Mouse (Mus musculus) cerebellum, adult 2 months (tissue): ENCODE measurements at regions not wholly inside any gene's neighbourhood (a gene's known extent, or its start where the extent isn't known, plus 50 kb on each side); places are given as distances from the start of the nearest gene placed in this dataset.

Source experiments
- DNase-seq, 2 experiments: peaks; one replicate each; pipeline ENCODE4 v3.0.0; 2021
- H3K27ac ChIP-seq: fragments of 200-500 bp; 2 replicates; pipeline ENCODE4 v1.5.1; 2012; ENCODE audit warnings: low read length, control low read depth, inconsistent platforms; ENCODE audit not compliant: insufficient read depth
- H3K27me3 ChIP-seq: fragments of 200-500 bp; 2 replicates; pipeline ENCODE4 v1.6.1; 2012; ENCODE audit warnings: inconsistent platforms, mild to moderate bottlenecking, low read length, moderate library complexity; ENCODE audit not compliant: control insufficient read depth, insufficient read depth
- H3K4me1 ChIP-seq: fragments of 200-500 bp; 2 replicates; pipeline ENCODE4 v1.6.1; 2011; ENCODE audit warnings: low read length; ENCODE audit not compliant: control insufficient read depth, insufficient read depth
- H3K4me3 ChIP-seq: fragments of 200-500 bp; replicated peaks from 2 replicates; pipeline ENCODE3; 2011; ENCODE audit warnings: mild to moderate bottlenecking, low read depth, low read length, control low read depth; ENCODE audit not compliant: insufficient read depth
- CTCF ChIP-seq: fragments of 200-500 bp; IDR thresholded peaks from 2 replicates; pipeline ENCODE4 v1.5.1; 2011; ENCODE audit warnings: low read depth, mild to moderate bottlenecking, control low read depth, low read length, moderate library complexity, borderline replicate concordance; ENCODE audit not compliant: insufficient read depth
- POLR2A ChIP-seq: fragments of 200-500 bp; IDR thresholded peaks from 2 replicates; pipeline ENCODE4 v1.6.1; 2011; ENCODE audit warnings: low read length, control low read depth, borderline replicate concordance; ENCODE audit not compliant: insufficient read depth
- WGBS: fragments of 180-500 bp; shearing (Covaris S2); methylation state at CpG from one replicate; pipeline ENCODE4 v1.1.7; 2018; 5-methylcytosine and 5-hydroxymethylcytosine counted together

GRCm38 (mm10) chr1:137051515-137051914 lies 91.3 kb upstream of the Nr5a2 start:
- no peak overlapping the region for H3K4me3 ChIP-seq
- H3K27ac ChIP-seq: no peak overlapping the region
- DNase-seq: no peak
- H3K4me1 ChIP-seq: no peaks in the 10 kb centered on the region
- TF ChIP-seq POLR2A (no peak), CTCF (no peak)
- WGBS: 79% methylated on average over 13 of the region's 13 CpGs
- H3K27me3 ChIP-seq: no peaks in the 10 kb centered on the region

- no peak overlapping the region for H3K4me3 ChIP-seq
- H3K27me3 ChIP-seq: no peaks in the 10 kb centered on the region
- H3K4me1 ChIP-seq: no peaks in the 10 kb centered on the region
- no peak for DNase-seq
- no peak for TF ChIP-seq CTCF
- no peak for TF ChIP-seq POLR2A
- 81% methylated on average over 6 of the region's 6 CpGs for WGBS
- H3K27ac ChIP-seq: no peak overlapping the region
Measured at GRCm38 (mm10) chr1:137044076-137044475, 83.8 kb upstream of the Nr5a2 start.

GRCm38 (mm10) chr1:137042414-137043010 lies 82.3 kb upstream of the Nr5a2 start:
- DNase-seq: no peak
- no peak overlapping the region for H3K4me3 ChIP-seq
- no peak for TF ChIP-seq CTCF
- no peak for TF ChIP-seq POLR2A
- no peaks in the 10 kb centered on the region for H3K4me1 ChIP-seq
- no peaks in the 10 kb centered on the region for H3K27me3 ChIP-seq
- H3K27ac ChIP-seq: no peak overlapping the region
- 86% methylated on average over 17 of the region's 17 CpGs for WGBS

GRCm38 (mm10) chr1:137040898-137041297 lies 80.7 kb upstream of the Nr5a2 start:
- WGBS: 78% methylated on average over 8 of the region's 8 CpGs
- no peak for DNase-seq
- no peaks in the 10 kb centered on the region for H3K27me3 ChIP-seq

GRCm38 (mm10) chr1:137034586-137034985 lies 74.3 kb upstream of the Nr5a2 start:
- no peaks in the 10 kb centered on the region for H3K27me3 ChIP-seq
- no peak overlapping the region for H3K27ac ChIP-seq
- whole genome bisulfite sequencing: 80% methylated on average over 6 of the region's 6 CpGs
- H3K4me1 ChIP-seq: no peaks in the 10 kb centered on the region
- DNase-seq: no peak
- no peak overlapping the region for H3K4me3 ChIP-seq
- no peak for TF ChIP-seq CTCF
- no peak for TF ChIP-seq POLR2A

More at GRCm38 (mm10) chr1:137040898-137041297, 80.7 kb upstream of the Nr5a2 start:
- no peak for TF ChIP-seq CTCF
- no peak for TF ChIP-seq POLR2A
- Histone ChIP-seq H3K27ac (no peak overlapping the region), H3K4me1 (no peaks in the 10 kb centered on the region), H3K4me3 (no peak overlapping the region)

- no peaks in the 10 kb centered on the region for H3K4me1 ChIP-seq
- TF ChIP-seq POLR2A (no peak), CTCF (no peak)
- H3K4me3 ChIP-seq: no peak overlapping the region
- DNase-seq: no peak
- no peak overlapping the region for H3K27ac ChIP-seq
- WGBS: 84% methylated on average over 5 of the region's 5 CpGs
- no peaks in the 10 kb centered on the region for H3K27me3 ChIP-seq
Measured at GRCm38 (mm10) chr1:137033679-137034078, 73.4 kb upstream of the Nr5a2 start.

GRCm38 (mm10) chr1:137023706-137024105 lies 63.5 kb upstream of the Nr5a2 start:
- no peak for TF ChIP-seq POLR2A
- no peak for TF ChIP-seq CTCF
- Histone ChIP-seq H3K4me1 (no peaks in the 10 kb centered on the region), H3K27ac (no peak overlapping the region), H3K4me3 (no peak overlapping the region), H3K27me3 (no peaks in the 10 kb centered on the region)
- DNase-seq: no peak
- WGBS: 87% methylated on average over 6 of the region's 6 CpGs

GRCm38 (mm10) chr1:137020528-137020927 lies 60.3 kb upstream of the Nr5a2 start:
- Histone ChIP-seq H3K4me1 (no peaks in the 10 kb centered on the region), H3K4me3 (no peak overlapping the region), H3K27ac (no peak overlapping the region), H3K27me3 (no peaks in the 10 kb centered on the region)
- 76% methylated on average over 1 of the region's 1 CpGs for WGBS
- no peak for DNase-seq
- TF ChIP-seq CTCF (no peak), POLR2A (no peak)

- 91% methylated on average over 5 of the region's 5 CpGs for WGBS
Measured at GRCm38 (mm10) chr1:137017642-137018041, 57.4 kb upstream of the Nr5a2 start.

More at GRCm38 (mm10) chr1:137017642-137018041, 57.4 kb upstream of the Nr5a2 start:
- H3K4me3 ChIP-seq: no peak overlapping the region
- H3K27ac ChIP-seq: no peak overlapping the region
- no peaks in the 10 kb centered on the region for H3K4me1 ChIP-seq
- H3K27me3 ChIP-seq: no peaks in the 10 kb centered on the region
- TF ChIP-seq POLR2A: no peak
- no peak for TF ChIP-seq CTCF
- DNase-seq: no peak
